Mouse (Mus musculus) mouse trophoblast stem cell (cell line): ENCODE data around the gene Sf3b4.
"Not testable (repeated sequence)": the region's sequence is repeated elsewhere in the genome, so short reads cannot be mapped to it uniquely, and the experiment has no call there.

Source experiments
- in situ Hi-C, 2 experiments: fragments of 300-500 bp; cut with MseI, MboI; formaldehyde crosslinking; loops; 2 replicates in 1 of 2; 3 replicates in 1 of 2; pipeline ENCODE4 v1.15.1; 2025

Sf3b4 gene

GRCm38 (mm10) chr3:96173185-96173584 lies 1.1 kb downstream of the Sf3b4 start:
- in situ Hi-C loops = no loop called here

DNA sequence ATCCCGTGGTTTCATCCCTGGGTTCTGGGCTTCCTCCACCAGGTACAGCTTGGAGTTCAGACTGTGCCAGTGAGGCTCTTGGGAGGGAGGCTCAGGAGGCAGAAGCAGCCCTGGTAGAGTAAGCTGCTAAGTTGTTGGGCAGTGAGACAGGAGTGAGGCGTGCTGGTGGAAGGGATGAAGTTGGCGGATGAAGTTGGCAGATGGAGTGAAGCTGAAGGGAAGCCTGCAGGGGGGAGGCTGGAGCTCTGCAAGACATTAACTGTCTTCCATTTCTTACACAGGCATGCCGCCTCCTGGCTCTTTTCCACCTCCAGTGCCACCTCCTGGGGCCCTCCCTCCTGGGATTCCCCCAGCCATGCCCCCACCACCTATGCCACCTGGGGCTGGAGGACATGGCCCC lies 1.9 kb downstream of the Sf3b4 start:
- in situ Hi-C loops = not testable (repeated sequence)

- in situ Hi-C loops = no loop called here
Measured at GRCm38 (mm10) chr3:96175251-96175650, 3.1 kb downstream of the Sf3b4 start.

DNA sequence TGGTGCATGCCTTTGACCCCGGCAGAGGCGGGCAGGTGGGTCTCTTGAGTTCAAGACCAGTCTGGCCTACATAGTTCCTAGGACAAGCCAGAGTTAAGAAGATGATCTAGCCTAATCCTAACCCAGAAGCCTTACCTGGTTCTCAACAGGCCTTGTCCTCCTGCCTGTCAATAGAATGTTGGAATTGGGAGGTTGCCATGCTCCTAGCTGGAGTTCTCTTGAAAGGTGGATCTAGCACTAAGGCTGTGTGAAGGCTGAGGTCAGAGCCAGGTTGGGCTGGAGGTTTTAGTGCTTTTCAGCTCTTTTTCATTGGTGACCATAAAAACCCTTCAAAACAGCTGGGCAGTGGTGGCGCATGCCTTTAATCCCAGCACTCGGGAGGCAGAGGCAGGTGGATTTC lies 6.3 kb downstream of the Sf3b4 start:
- in situ Hi-C loops = no loop called here

- in situ Hi-C loops = no loop called here
Measured at GRCm38 (mm10) chr3:96178902-96179301, 6.8 kb downstream of the Sf3b4 start.

DNA sequence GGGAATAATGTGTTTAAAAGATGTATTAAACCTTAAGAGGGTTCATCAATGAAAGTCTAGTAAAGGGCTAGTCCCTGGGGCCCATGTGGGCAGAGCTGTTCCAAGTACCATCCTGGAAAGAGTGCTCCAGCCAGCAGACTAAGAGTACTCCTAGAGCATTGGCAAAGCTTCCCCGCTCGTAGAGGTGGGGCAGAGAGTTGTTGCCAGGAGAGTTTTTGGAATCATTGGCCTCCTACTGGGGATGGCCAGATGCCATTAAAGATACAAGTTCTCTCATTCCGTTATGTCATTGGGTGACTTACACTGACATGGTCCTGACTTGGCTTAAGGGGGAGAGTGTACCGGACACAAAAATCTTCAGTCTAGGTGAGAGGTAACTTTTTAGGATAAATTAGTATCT lies 7.4 kb downstream of the Sf3b4 start:
- in situ Hi-C loops = no loop called here

GRCm38 (mm10) chr3:96180727-96181477 lies 8.8 kb downstream of the Sf3b4 start, which contains the start of gene Sv2a:
Sv2a (plus strand) TSS chr3:96181151.
- in situ Hi-C loops = no loop called here

GRCm38 (mm10) chr3:96181510-96182381 lies 9.6 kb downstream of the Sf3b4 start:
- in situ Hi-C loops = no loop called here

DNA sequence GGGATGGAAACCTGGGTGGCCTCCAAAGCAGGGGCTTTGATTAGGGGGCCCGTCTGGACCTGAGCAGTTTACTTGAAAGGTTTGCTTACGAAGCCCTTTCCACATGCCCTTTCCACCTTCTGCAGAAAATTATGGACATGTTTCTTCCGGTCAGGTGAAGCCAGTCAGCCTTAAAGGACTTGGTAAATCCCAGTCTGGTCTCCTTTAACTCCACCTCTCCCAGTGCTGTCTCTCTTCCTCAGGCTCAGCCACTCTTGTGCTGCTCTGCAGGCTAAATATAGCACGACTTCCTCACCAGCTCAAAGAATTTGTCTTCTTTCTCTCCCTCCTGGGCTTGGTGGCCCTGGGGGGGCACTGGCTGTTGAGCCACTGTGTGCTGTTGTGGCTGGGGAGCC lies 10.2 kb downstream of the Sf3b4 start:
- in situ Hi-C loops = no loop called here

GRCm38 (mm10) chr3:96192977-96193376 lies 20.8 kb downstream of the Sf3b4 start:
- in situ Hi-C loops = no loop called here

GRCm38 (mm10) chr3:96194966-96195365 lies 22.8 kb downstream of the Sf3b4 start:
- in situ Hi-C loops = no loop called here

DNA sequence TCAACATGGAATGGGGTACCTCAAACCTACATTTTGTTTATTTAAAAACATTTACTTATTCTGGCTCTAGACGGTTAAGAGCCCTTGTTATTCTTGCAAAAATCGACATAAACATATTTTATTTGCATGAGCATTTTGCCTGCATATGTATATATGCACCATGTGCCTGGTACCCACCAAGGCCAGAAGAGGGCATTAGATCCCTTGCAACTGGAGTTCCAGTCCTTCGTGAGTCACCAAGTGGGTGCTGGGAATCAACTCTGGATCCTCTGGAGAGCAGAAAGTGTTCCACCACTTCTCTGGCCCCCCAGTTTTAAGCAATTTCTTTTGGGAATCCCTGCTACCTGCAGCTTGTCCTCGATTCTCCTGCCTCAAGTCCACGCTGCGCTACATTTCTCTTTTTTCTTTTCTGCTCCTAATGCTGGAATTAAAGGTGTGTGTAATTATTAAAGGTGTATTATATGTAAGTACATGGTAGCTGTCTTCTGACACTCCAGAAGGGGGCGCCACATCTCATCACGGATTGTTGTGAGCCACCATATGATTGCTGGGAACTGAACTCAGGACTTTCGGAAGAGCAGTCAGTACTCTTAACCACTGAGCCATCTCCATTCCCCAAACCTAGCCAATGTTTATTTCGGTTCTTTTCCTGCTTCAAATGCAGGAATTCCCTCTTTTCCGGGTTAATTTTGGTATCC lies 23.6 kb downstream of the Sf3b4 start:
- in situ Hi-C loops = no loop called here

- in situ Hi-C loops = no loop called here
Measured at GRCm38 (mm10) chr3:96196437-96197128, 24.5 kb downstream of the Sf3b4 start.

GRCm38 (mm10) chr3:96197129-96197749 lies 25.1 kb downstream of the Sf3b4 start:
- in situ Hi-C loops = no loop called here

GRCm38 (mm10) chr3:96198181-96198580 lies 26.0 kb downstream of the Sf3b4 start:
- in situ Hi-C loops = no loop called here

DNA sequence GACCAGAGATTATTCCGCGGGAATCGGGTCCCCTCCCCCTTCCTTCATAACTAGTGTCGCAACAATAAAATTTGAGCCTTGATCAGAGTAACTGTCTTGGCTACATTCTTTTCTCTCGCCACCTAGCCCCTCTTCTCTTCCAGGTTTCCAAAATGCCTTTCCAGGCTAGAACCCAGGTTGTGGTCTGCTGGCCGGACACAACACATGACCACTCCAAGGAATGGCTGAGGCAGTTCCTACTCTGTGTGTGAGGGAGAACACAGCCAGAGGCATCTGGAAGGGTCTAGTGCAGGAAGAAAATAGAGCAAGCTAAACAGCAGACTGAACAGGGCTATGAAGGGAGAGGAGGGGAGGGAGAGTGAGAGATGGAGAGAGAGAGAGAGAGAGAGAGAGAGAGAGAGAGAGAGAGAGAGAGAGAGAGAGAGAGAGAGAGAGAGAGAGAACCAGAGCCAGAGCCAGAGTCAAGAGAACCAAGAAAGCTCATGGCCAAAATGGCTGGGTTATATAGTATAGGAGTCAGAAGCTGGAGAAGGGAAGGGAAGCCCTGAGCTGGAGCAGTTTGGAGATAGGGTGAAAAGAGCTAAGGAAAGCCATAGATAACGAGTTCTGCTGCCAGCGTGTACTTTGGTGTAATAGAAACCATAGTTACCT lies 26.6 kb downstream of the Sf3b4 start:
- in situ Hi-C loops = not testable (repeated sequence)

DNA sequence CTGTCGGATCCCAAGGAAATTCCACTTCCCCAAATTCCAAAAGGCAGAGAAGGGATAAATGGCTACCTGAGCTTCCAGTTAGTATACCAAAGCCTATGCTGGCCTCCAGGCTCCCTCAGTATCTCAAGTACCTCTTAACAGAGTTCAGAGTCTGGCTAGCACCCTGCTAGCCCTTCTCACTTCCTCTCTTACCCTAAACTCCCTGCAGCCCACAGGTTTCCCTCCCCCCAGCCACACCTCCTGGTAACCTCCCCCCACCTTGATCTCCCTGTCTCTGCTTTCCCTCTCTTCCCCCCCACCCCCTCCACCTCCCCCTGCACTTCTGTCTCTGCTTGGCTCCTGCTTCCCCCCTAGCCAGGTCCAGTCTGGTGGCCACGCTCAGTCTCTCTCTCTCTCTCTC lies 27.6 kb downstream of the Sf3b4 start:
- in situ Hi-C loops = no loop called here

GRCm38 (mm10) chr3:96207819-96208218 lies 35.7 kb downstream of the Sf3b4 start:
- in situ Hi-C loops = no loop called here

DNA sequence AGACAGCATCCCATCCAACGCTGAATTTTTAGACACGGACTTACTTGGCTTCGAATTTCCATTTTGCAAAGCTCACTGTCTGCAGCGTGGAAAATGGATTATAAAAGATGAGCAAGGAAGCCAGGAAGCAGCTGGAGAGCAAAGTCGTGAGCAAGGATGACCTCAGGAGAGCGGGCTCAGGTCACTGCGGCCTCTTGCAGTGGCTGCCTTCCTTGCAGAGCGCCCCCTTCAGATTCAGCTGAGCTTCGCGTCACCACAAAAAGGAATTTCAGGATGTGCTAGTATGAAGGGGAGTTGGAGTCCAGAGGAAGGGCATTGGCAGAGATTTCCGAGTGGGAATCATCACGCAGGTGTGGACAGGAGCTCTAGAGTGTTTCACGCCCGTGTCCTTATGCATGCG lies 37.1 kb downstream of the Sf3b4 start:
- in situ Hi-C loops = no loop called here

DNA sequence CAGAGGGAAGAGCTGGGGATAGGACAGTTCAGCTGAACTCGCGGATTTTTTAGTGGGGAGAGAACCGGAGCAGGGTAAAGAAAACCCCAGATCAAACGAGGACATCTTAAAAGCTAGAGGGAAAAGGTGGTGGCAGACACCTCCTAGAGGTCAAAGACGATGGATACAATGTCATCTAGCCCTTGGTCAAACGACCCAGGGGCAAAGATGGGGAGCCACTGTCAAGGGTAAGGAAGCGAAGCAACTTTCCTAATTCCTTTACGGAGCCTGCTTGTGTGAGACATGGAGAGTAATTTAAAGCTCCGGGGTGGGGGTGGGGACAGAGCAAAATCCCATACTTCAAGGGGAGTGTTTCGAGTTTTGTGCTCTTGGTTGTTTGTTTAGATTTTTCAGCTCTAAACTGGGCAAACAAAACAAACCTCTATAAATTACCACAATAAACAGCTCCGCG lies 47.1 kb downstream of the Sf3b4 start:
- in situ Hi-C loops = no loop called here
